Mouse (Mus musculus) brain, embryonic 14.5 days (tissue): ENCODE data around the gene Gpc6. TPM values are rescaled to one million over a fixed set of nuclear protein-coding genes. Genes with fewer than 3 reads are reported as not detected.

Experiments
- DNase-seq: peaks from one replicate; pipeline ENCODE4 v3.0.0-alpha.2; 2011; ENCODE audit warnings: low read depth
- CTCF ChIP-seq: fragments of 200-500 bp; IDR thresholded peaks from 2 replicates; pipeline ENCODE4 v1.5.1; 2012; ENCODE audit warnings: inconsistent platforms, mild to moderate bottlenecking, moderate library complexity, borderline replicate concordance; ENCODE audit not compliant: insufficient read depth, insufficient read length; ENCODE audit errors: extremely low read depth
- POLR2A ChIP-seq: fragments of 200-500 bp; IDR thresholded peaks from 2 replicates; pipeline ENCODE4 v1.6.1; 2012; ENCODE audit warnings: mild to moderate bottlenecking, inconsistent platforms, borderline replicate concordance; ENCODE audit not compliant: poor library complexity, insufficient read depth, insufficient read length, severe bottlenecking; ENCODE audit errors: extremely low read depth
- polyA plus RNA-seq: library from polyadenylated mRNA; depleted of rRNA; stranded (reverse); fragments of >200 nt; gene quantifications from 2 replicates; pipeline ENCODE4 v1.2.3, GENCODE M21; 2012

Gpc6 gene
- polyA plus RNA-seq, 1 experiment, result 10.7 TPM

- TF ChIP-seq CTCF, result no peak
- no peak for TF ChIP-seq POLR2A
These were observed 50.1 kb downstream of the Gpc6 start for GRCm38 (mm10) chr14:116975224-116975623.

GRCm38 (mm10) chr14:116977259-116977658 lies 52.1 kb downstream of the Gpc6 start:
- DNase-seq, result no peak
- TF ChIP-seq CTCF (no peak), POLR2A (no peak)

More at GRCm38 (mm10) chr14:116975224-116975623, 50.1 kb downstream of the Gpc6 start:
- no peak for DNase-seq

- no peak for DNase-seq
- TF ChIP-seq CTCF (no peak), POLR2A (no peak)
These were observed 54.7 kb downstream of the Gpc6 start for GRCm38 (mm10) chr14:116979714-116980382.

- TF ChIP-seq POLR2A, result no peak
- no peak for TF ChIP-seq CTCF
- no peak for DNase-seq
These were observed 56.6 kb downstream of the Gpc6 start for GRCm38 (mm10) chr14:116981711-116982110.

- no peak for TF ChIP-seq POLR2A
- no peak for TF ChIP-seq CTCF
- DNase-seq, result no peak
These were observed 62.2 kb downstream of the Gpc6 start for GRCm38 (mm10) chr14:116987341-116987740.

GRCm38 (mm10) chr14:117000376-117000775 lies 75.3 kb downstream of the Gpc6 start:
- no peak for DNase-seq
- TF ChIP-seq CTCF, result no peak
- TF ChIP-seq POLR2A, result no peak

- peak; percentile 50 for DNase-seq
- TF ChIP-seq CTCF, result no peak
- TF ChIP-seq POLR2A, result no peak
These were observed 77.2 kb downstream of the Gpc6 start for GRCm38 (mm10) chr14:117002313-117002712.

- no peak for TF ChIP-seq POLR2A
- no peak for TF ChIP-seq CTCF
- DNase-seq, result no peak
These were observed 83.7 kb downstream of the Gpc6 start for GRCm38 (mm10) chr14:117008781-117009180.

GRCm38 (mm10) chr14:117012969-117013368 lies 87.9 kb downstream of the Gpc6 start:
- TF ChIP-seq CTCF, result no peak
- TF ChIP-seq POLR2A, result no peak
- DNase-seq, result peak; percentile 88

GRCm38 (mm10) chr14:117013554-117014117 lies 88.5 kb downstream of the Gpc6 start:
- TF ChIP-seq POLR2A (no peak), CTCF (no peak)
- DNase-seq, result peak; percentile 39

GRCm38 (mm10) chr14:117015333-117015922 lies 90.3 kb downstream of the Gpc6 start:
- no peak for TF ChIP-seq POLR2A
- no peak for TF ChIP-seq CTCF
- peak; percentile 48 for DNase-seq
